18 mouse cellular contexts compared by ENCODE assay signal in the genomic region with DNA sequence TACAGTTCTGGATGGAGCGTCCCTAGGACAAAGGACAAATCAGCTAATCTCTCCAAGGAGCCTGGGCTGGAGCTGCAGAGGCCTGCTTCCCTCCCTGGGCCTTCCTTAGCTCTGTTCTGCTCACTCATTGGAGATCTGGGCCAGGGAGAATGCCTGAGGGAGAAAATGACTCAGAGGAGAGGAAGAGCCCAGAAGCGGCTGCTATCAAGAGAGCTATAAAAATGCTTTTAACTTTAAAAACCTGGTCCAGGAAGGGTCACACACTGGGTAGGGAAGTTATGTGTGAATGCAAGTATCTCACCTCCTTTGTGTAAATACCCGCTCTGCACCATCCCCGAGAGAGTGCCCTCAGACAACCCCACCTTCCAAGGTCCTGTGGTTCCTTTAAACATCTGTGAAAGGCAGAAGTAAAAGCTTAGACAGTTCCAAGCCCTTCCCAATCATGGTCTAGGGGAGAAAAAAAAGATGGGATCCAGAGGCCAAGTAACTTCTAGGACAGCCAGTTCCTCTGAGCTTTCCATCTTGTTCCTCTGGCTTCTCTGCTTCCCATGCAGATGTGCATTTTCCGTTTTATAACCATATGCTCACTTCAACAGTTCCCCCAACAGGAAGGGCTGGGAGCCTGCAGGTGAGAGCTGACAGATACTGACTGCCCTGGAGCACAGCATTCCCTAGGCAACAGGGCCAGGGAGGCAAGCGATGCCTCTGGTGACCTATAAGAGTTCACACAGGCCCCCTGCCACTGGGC. TPM values are rescaled to one million over a fixed set of nuclear protein-coding genes. Genes with fewer than 3 reads are reported as not detected.
DNase-seq lines count a peak whose midpoint lies in the region.
"Had no signal": no experiment of that assay in that cellular context is flagged by ENCODE, and none has a peak within 500 bp of the region (broad histone marks: within the 10 kb centered on the region; RNA-seq: fewer than 3 reads in every experiment).

No protein-coding gene starts in this region.

- H3K4me1 ChIP-seq in heart, embryonic 10.5 days, result peaks cover 37% of the 10 kb centered on the region
- peaks cover 57% of the 10 kb centered on the region for H3K4me1 ChIP-seq in limb, embryonic 10.5 days

- 59% methylated on average over 6 of the region's 6 CpGs for WGBS in heart, embryonic 10.5 days
- WGBS in limb, embryonic 10.5 days, result 51% methylated on average over 6 of the region's 6 CpGs

- peak overlapping the region; percentile 53; the same call in 1 of the 2 replicates for H3K27ac ChIP-seq in heart, embryonic 10.5 days
- peak overlapping the region; percentile 59 for H3K27ac ChIP-seq in limb, embryonic 10.5 days
- H3K27ac ChIP-seq: forebrain, embryonic 12.5 days had no signal

- peak; percentile 51 for DNase-seq in gastrocnemius, adult 18-20 months (ENCODE audit: low spot score)
- no peak for DNase-seq in gastrocnemius, postnatal 10 days
- DNase-seq in brain, adult 2 months (ENCODE audit: low read depth, low spot score), result peak; percentile 59
- no peak for DNase-seq in heart, embryonic 10.5 days (ENCODE audit: low spot score)
- no peak for DNase-seq in limb, embryonic 10.5 days (ENCODE audit: low spot score)
- DNase-seq in left cerebral cortex, adult 8-10 months (ENCODE audit: low spot score in 2 of 2), result no peak
- DNase-seq in kidney, adult 9 months, result no peak
- no peak for DNase-seq in ovary, adult 18-20 months (ENCODE audit: low spot score)
- DNase-seq: adrenal gland, adult 8-10 months; B cell, adult 2 months; cerebellum, adult 18-20 months; embryo, embryonic 11 days; kidney, adult 11 months; left cerebral cortex, postnatal 4 days; lung, adult 2 months had no signal

- peaks cover 8% of the 10 kb centered on the region; the same call in 1 of the 2 replicates for H3K27me3 ChIP-seq in heart, embryonic 10.5 days (ENCODE audit: insufficient read depth, poor library complexity, severe bottlenecking)
- H3K27me3 ChIP-seq in limb, embryonic 10.5 days (ENCODE audit: low read depth, poor library complexity, severe bottlenecking), result peaks cover 9% of the 10 kb centered on the region

- H3K9me3 ChIP-seq in heart, embryonic 10.5 days, result no peaks in the 10 kb centered on the region
- no peaks in the 10 kb centered on the region for H3K9me3 ChIP-seq in limb, embryonic 10.5 days (replicated peaks)
- H3K9me3 ChIP-seq: forebrain, embryonic 12.5 days had no signal

- no peaks in the 10 kb centered on the region for H3K36me3 ChIP-seq in heart, embryonic 10.5 days
- no peaks in the 10 kb centered on the region for H3K36me3 ChIP-seq in limb, embryonic 10.5 days
- H3K36me3 ChIP-seq: forebrain, embryonic 12.5 days had no signal

- H3K4me3 ChIP-seq in heart, embryonic 10.5 days, result no peak overlapping the region
- no peak overlapping the region for H3K4me3 ChIP-seq in limb, embryonic 10.5 days
- H3K4me3 ChIP-seq: forebrain, embryonic 12.5 days had no signal

RNA-seq across cellular contexts. Expression of a gene that starts 3.5 kb away (rescaled TPM):
- total RNA-seq in gastrocnemius, adult 18-20 months (2021), result 10 to 100 TPM; 24.2 to 27.5 TPM
- total RNA-seq in gastrocnemius, postnatal 10 days (2021), result 10 to 100 TPM; 43.1 to 43.3 TPM
- 7.3 and 8.5 TPM in 2 replicates for polyA plus RNA-seq in heart, embryonic 10.5 days (2016; fragmentation: Nextera tagmentation; extraction: Ambion mirVana)
- 11.1 and 18.3 TPM in 2 replicates for polyA plus RNA-seq in limb, embryonic 10.5 days (2016; fragmentation: Nextera tagmentation; extraction: Ambion mirVana)
- total RNA-seq in left cerebral cortex, adult 8-10 months (2022), result 100 to 1,000 TPM; 242 to 283 (median 258) TPM

RNA-seq across cellular contexts. Expression of a gene that starts 17.5 kb away (rescaled TPM):
- 10 to 100 TPM; 32.1 to 45.8 TPM for total RNA-seq in gastrocnemius, adult 18-20 months (2021)
- 10 to 100 TPM; 48.1 to 54.4 TPM for total RNA-seq in gastrocnemius, postnatal 10 days (2021)
- 36.1 and 40.5 TPM in 2 replicates for polyA plus RNA-seq in heart, embryonic 10.5 days (2016; fragmentation: Nextera tagmentation; extraction: Ambion mirVana)
- 44.1 and 51.8 TPM in 2 replicates for polyA plus RNA-seq in limb, embryonic 10.5 days (2016; fragmentation: Nextera tagmentation; extraction: Ambion mirVana)
- 10 to 100 TPM; 22.7 to 25.8 (median 25.1) TPM for total RNA-seq in left cerebral cortex, adult 8-10 months (2022)

RNA-seq across cellular contexts. Expression of a gene that starts 49.7 kb away (rescaled TPM):
- total RNA-seq in gastrocnemius, adult 18-20 months (2021), result not detected
- total RNA-seq in gastrocnemius, postnatal 10 days (2021), result not detected
- polyA plus RNA-seq in heart, embryonic 10.5 days (2016; fragmentation: Nextera tagmentation; extraction: Ambion mirVana), result 0.30 TPM in 1 of 2 replicates, not detected in the other
- polyA plus RNA-seq in limb, embryonic 10.5 days (2016; fragmentation: Nextera tagmentation; extraction: Ambion mirVana), result 0.36 and 0.44 TPM in 2 replicates
- not detected for total RNA-seq in left cerebral cortex, adult 8-10 months (2022)
- total RNA-seq: granulocyte monocyte progenitor cell, adult 5-6 weeks; layer of hippocampus, adult 18-20 months had no signal
- polyA plus RNA-seq: forebrain, embryonic 12.5 days had no signal

Comparison
In these comparisons a context has a peak if more than half of its experiments do, and no peak if none do; other contexts are left out.
1. DNase-seq: peak in gastrocnemius, adult 18-20 months (single experiment) and brain, adult 2 months (single experiment); none in gastrocnemius, postnatal 10 days (single experiment), heart, embryonic 10.5 days (single experiment), limb, embryonic 10.5 days (single experiment), left cerebral cortex, adult 8-10 months (0 of 2), kidney, adult 9 months (single experiment) and ovary, adult 18-20 months (single experiment).
2. RNA of a gene that starts 3.5 kb away (total RNA-seq): 242 to 283 TPM in left cerebral cortex, adult 8-10 months; 43.1 to 43.3 TPM in gastrocnemius, postnatal 10 days and 24.2 to 27.5 TPM in gastrocnemius, adult 18-20 months; every median in the first group is over 4 times any median in the second.